Mouse (Mus musculus) layer of hippocampus, adult 9-11 months (tissue): ENCODE data around the gene Prdm10.

Experiments
- DNase-seq: peaks from one replicate; pipeline ENCODE4 v3.0.0; 2022

Gene Prdm10

GRCm38 (mm10) chr9:31266013-31266659 lies 14.2 kb upstream of the Prdm10 start:
- DNase-seq = no peak

GRCm38 (mm10) chr9:31271221-31272015 lies 8.9 kb upstream of the Prdm10 start:
- no peak for DNase-seq

GRCm38 (mm10) chr9:31272160-31272559 lies 8.2 kb upstream of the Prdm10 start:
- DNase-seq = no peak

- no peak for DNase-seq
These were observed 1.7 kb upstream of the Prdm10 start for GRCm38 (mm10) chr9:31278651-31279050.

GRCm38 (mm10) chr9:31279306-31279705 lies 1.0 kb upstream of the Prdm10 start:
- DNase-seq = no peak

- DNase-seq = peak; percentile 98
These were observed 413 bp upstream of the Prdm10 start for GRCm38 (mm10) chr9:31279885-31280365.

- no peak for DNase-seq
These were observed 799 bp downstream of the Prdm10 start for GRCm38 (mm10) chr9:31281011-31281662.

GRCm38 (mm10) chr9:31281663-31282015 lies 1.3 kb downstream of the Prdm10 start:
- no peak for DNase-seq

- DNase-seq = no peak
These were observed 2.2 kb downstream of the Prdm10 start for GRCm38 (mm10) chr9:31282536-31282935.

GRCm38 (mm10) chr9:31283044-31283443 lies 2.7 kb downstream of the Prdm10 start:
- no peak for DNase-seq

GRCm38 (mm10) chr9:31283911-31284310 lies 3.6 kb downstream of the Prdm10 start:
- no peak for DNase-seq

- DNase-seq = peak; percentile 24
These were observed 10.0 kb downstream of the Prdm10 start for GRCm38 (mm10) chr9:31290201-31290862.

- DNase-seq = no peak
These were observed 11.6 kb downstream of the Prdm10 start for GRCm38 (mm10) chr9:31291978-31292377.

- DNase-seq = no peak
These were observed 12.9 kb downstream of the Prdm10 start for GRCm38 (mm10) chr9:31293208-31293607.

- DNase-seq = no peak
These were observed 15.0 kb downstream of the Prdm10 start for GRCm38 (mm10) chr9:31295311-31295710.

GRCm38 (mm10) chr9:31296293-31296692 lies 16.0 kb downstream of the Prdm10 start:
- peak; percentile 58 for DNase-seq

GRCm38 (mm10) chr9:31298751-31299150 lies 18.4 kb downstream of the Prdm10 start:
- no peak for DNase-seq

GRCm38 (mm10) chr9:31300525-31300924 lies 20.2 kb downstream of the Prdm10 start:
- DNase-seq = no peak

- DNase-seq = no peak
These were observed 20.8 kb downstream of the Prdm10 start for GRCm38 (mm10) chr9:31301107-31301506.

GRCm38 (mm10) chr9:31301526-31302311 lies 21.4 kb downstream of the Prdm10 start:
- no peak for DNase-seq

GRCm38 (mm10) chr9:31304358-31304757 lies 24.0 kb downstream of the Prdm10 start:
- DNase-seq = no peak

GRCm38 (mm10) chr9:31305117-31305516 lies 24.8 kb downstream of the Prdm10 start:
- no peak for DNase-seq
